Mouse (Mus musculus) hindbrain, embryonic 11.5 days (tissue): Measurements from ENCODE around the gene Rgr. TPM values are rescaled to one million over a fixed set of nuclear protein-coding genes. Genes with fewer than 3 reads are reported as not detected.
A peak's percentile ranks its signal among the peaks of the same experiment; 100 is the strongest.

Source experiments
- ATAC-seq: fragments of 200-750 bp; cut with Nextera tagmentation; 2 replicates; pipeline ENCODE4 v1.8.0; 2017; ENCODE audit warnings: mild to moderate bottlenecking, moderate TSS enrichment, moderate library complexity; ENCODE audit not compliant: low FRiP score
- DNase-seq: peaks from one replicate; pipeline ENCODE4 v3.0.0-alpha.2; 2015; ENCODE audit warnings: low spot score
- H3K27ac ChIP-seq: fragments of 300-500 bp; sonication (generic); 2 replicates; pipeline ENCODE4 v1.5.1; 2014; ENCODE audit warnings: mild to moderate bottlenecking, low read depth, low read length
- H3K27me3 ChIP-seq: fragments of 300-500 bp; sonication (generic); 2 replicates; pipeline ENCODE4 v1.6.1; 2014; ENCODE audit warnings: mild to moderate bottlenecking, low read length, moderate library complexity, mixed read lengths; ENCODE audit not compliant: control insufficient read depth, insufficient read depth
- H3K36me3 ChIP-seq: fragments of 300-500 bp; sonication (generic); 2 replicates; pipeline ENCODE4 v1.6.1; 2014; ENCODE audit warnings: mild to moderate bottlenecking, low read length, moderate library complexity, mixed read lengths; ENCODE audit not compliant: control insufficient read depth, insufficient read depth
- H3K4me1 ChIP-seq: fragments of 300-500 bp; sonication (generic); replicated peaks from 2 replicates; pipeline ENCODE4 v1.6.1; 2014; ENCODE audit warnings: low read length, mixed read lengths; ENCODE audit not compliant: control insufficient read depth, insufficient read depth
- H3K4me2 ChIP-seq: fragments of 300-500 bp; sonication (generic); replicated peaks from 2 replicates; pipeline ENCODE4 v1.6.1; 2014; ENCODE audit warnings: mild to moderate bottlenecking, low read depth, low read length
- H3K4me3 ChIP-seq: fragments of 300-500 bp; sonication (generic); 2 replicates; pipeline ENCODE4 v1.5.1; 2014; ENCODE audit warnings: low read depth, low read length
- H3K9ac ChIP-seq: fragments of 300-500 bp; sonication (generic); 2 replicates; pipeline ENCODE4 v1.6.1; 2014; ENCODE audit warnings: low read depth, low read length
- H3K9me3 ChIP-seq: fragments of 300-500 bp; sonication (generic); 2 replicates; pipeline ENCODE4 v1.6.1; 2016; ENCODE audit warnings: low read length; ENCODE audit not compliant: control insufficient read depth
- WGBS: fragments of 180-500 bp; shearing (Covaris S2); extraction: QIAGEN DNeasy Blood & Tissue Kit; methylation state at CpG from one replicate; pipeline ENCODE4 v1.1.7; 2014; 5-methylcytosine and 5-hydroxymethylcytosine counted together
- polyA plus RNA-seq: library from polyadenylated mRNA; unstranded; fragments of >200 nt; fragmentation: Nextera tagmentation; extraction: Ambion mirVana; gene quantifications from 2 replicates; pipeline ENCODE4 v1.2.1, GENCODE M21; 2014

Rgr gene
- polyA plus RNA-seq, 1 experiment from 2014 or later: not detected

DNA sequence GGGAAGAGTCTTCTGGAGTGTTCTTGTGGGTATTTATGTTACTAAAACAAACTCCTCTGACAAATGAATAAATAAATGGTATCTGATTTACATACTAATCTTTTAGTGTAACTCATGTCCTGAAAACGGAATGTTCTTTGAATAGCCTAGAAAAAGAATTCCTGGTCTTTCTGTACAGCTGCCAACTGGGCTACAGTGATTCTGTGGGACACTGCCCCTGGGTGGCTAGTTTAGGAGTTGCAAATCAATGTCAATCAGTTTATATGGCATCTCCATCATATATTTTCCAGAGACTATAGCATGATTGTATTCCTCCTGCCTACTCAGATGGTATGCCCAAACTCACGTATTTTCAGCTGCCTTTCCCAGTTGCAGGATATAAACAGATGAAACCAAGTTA, 16.1 kb upstream of the Rgr start:
- no peaks in the 10 kb centered on the region for H3K4me1 ChIP-seq
- H3K27ac ChIP-seq: no peak overlapping the region
- WGBS: 76% methylated on average over 2 of the region's 2 CpGs
- no peak overlapping the region for H3K4me3 ChIP-seq
- H3K9ac ChIP-seq: no peak overlapping the region
- H3K27me3 ChIP-seq: no peaks in the 10 kb centered on the region
- ATAC-seq: no peak
- no peak overlapping the region for H3K4me2 ChIP-seq
- no peaks in the 10 kb centered on the region for H3K9me3 ChIP-seq
- H3K36me3 ChIP-seq: no peaks in the 10 kb centered on the region
- no peak for DNase-seq

DNA sequence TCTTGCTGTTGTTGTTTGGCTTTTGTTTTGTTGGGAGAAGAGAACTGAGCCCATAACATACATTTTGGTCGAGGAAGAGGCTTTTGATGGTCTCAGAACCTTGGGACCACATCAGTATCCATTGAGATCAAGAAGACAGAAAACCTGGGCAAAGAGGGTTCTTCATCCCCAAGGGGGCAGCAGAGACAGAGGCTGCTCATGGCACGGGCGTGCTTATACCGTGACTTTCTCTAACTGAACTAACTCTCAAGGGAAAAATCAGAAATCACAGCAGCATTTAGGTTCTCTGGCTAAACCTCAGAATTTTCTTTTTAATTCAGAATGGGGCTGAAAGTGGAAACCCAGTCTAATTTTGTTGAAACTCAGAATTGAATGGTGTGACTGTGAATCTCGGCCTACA, 14.3 kb downstream of the Rgr start:
- no peaks in the 10 kb centered on the region for H3K9me3 ChIP-seq
- H3K4me3 ChIP-seq: no peak overlapping the region
- no peak overlapping the region for H3K4me2 ChIP-seq
- 60% methylated on average over 5 of the region's 5 CpGs for WGBS
- no peaks in the 10 kb centered on the region for H3K27me3 ChIP-seq
- no peaks in the 10 kb centered on the region for H3K36me3 ChIP-seq
- no peak overlapping the region for H3K9ac ChIP-seq
- no peak for DNase-seq
- H3K4me1 ChIP-seq: no peaks in the 10 kb centered on the region
- ATAC-seq: no peak
- no peak overlapping the region for H3K27ac ChIP-seq

DNA sequence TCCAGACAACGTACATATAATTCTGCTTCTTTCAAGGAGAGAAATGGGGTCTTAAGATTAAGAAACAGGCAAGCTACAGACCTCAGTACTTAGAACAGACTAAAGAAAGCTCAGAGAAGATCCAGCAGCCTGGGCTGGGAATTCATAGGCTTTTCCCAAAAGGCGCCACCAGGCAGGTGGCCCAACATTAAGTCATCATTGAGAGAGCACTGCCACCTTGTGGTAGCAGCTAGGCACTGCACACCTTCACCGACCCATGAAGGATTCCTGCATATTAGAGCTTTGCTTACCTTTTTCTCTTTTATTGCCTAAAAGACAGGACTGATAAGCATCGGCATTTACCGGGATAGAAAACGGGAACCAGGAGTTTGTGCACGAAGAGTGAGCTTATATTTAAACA, 15.5 kb downstream of the Rgr start:
- 23% methylated on average over 7 of the region's 7 CpGs for WGBS
- no peaks in the 10 kb centered on the region for H3K27me3 ChIP-seq
- no peak overlapping the region for H3K4me2 ChIP-seq
- no peak overlapping the region for H3K27ac ChIP-seq
- peak; percentile 83 for DNase-seq
- no peak overlapping the region for H3K4me3 ChIP-seq
- no peak overlapping the region for H3K9ac ChIP-seq
- ATAC-seq: peak; percentile 57; the same call in 1 of the 2 replicates
- H3K4me1 ChIP-seq: no peaks in the 10 kb centered on the region
- no peaks in the 10 kb centered on the region for H3K9me3 ChIP-seq
- no peaks in the 10 kb centered on the region for H3K36me3 ChIP-seq

DNA sequence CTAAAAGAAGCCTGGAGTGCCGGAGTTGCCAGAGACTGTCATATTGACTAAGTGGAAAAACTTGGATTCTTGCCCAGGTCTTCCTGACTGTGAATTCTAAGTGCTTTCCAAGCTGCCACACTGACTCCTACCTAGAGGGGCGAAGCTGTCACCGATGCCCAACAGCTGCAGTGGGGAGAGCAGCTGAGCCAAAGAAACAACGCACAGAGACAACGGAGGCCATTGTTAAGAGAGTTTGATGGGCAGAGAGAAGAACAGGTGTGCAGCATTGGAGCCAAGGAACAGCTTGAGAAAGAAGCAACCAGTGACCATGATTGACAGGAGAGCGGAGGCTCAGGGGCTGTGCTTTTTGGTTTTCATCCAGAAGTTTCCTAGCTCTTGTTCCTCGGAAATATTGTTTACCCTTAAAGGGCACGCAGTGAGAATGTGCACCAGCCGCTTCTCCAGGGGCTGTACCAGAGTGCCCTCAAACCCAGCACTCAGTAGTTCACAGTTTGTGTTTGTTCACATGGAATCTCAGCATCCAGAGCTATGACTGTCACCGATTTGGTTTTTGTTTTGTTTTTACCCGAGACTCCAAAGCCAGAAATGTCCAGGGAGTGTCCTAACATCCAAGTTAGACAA, 16.2 kb downstream of the Rgr start:
- Histone ChIP-seq H3K4me2 (no peak overlapping the region), H3K27me3 (no peaks in the 10 kb centered on the region), H3K9me3 (no peaks in the 10 kb centered on the region), H3K4me1 (no peaks in the 10 kb centered on the region), H3K9ac (no peak overlapping the region), H3K4me3 (no peak overlapping the region), H3K36me3 (no peaks in the 10 kb centered on the region), H3K27ac (no peak overlapping the region)
- ATAC-seq: no peak
- 80% methylated on average over 11 of the region's 11 CpGs for WGBS
- DNase-seq: no peak

DNA sequence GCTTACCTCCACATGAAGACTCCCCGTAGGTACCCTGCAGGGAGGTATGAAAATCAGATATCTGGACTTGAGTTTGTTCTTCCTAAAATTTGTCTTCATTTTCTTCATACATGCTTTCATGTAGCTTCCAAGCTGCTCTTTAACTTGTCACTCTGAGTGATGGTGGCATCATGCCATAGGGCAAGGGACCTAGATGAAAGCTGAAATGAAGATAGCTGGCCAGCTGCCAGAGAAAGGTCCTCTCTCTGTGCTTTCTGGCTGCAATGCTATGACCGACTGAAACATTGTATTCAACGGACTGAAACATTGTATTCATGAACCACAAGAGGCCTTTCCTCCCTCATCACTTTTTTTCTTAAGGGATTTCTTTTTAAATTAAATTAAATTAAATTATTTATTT, 20.2 kb downstream of the Rgr start:
- Histone ChIP-seq H3K27me3 (no peaks in the 10 kb centered on the region), H3K4me2 (no peak overlapping the region), H3K9ac (no peak overlapping the region), H3K4me1 (no peaks in the 10 kb centered on the region), H3K36me3 (no peaks in the 10 kb centered on the region), H3K4me3 (no peak overlapping the region), H3K9me3 (no peaks in the 10 kb centered on the region), H3K27ac (no peak overlapping the region)
- no peak for ATAC-seq
- 89% methylated on average over 3 of the region's 3 CpGs for WGBS
- DNase-seq: no peak

DNA sequence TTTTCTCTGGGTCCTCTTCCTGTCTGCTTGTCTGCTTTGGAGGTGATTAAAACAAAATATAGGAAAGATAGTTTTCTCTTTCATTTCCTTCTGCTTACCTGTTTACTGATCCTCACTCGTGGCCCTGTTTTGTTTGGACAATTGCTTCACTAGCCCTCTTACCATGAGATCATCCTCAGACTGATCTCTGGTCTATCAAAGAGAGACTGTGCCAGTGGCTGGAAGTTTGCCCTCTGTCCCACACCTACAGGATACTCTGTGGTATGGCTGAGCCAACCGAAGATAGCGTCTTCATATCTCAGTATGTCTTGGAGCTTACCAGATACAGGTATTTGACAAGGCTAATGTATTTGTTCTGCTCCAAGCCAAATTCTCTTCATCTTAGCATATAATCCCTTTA, 20.8 kb downstream of the Rgr start:
- H3K4me2 ChIP-seq: no peak overlapping the region
- no peak overlapping the region for H3K4me3 ChIP-seq
- no peaks in the 10 kb centered on the region for H3K9me3 ChIP-seq
- ATAC-seq (no peak), DNase-seq (no peak)
- no peaks in the 10 kb centered on the region for H3K27me3 ChIP-seq
- 97% methylated on average over 3 of the region's 3 CpGs for WGBS
- no peak overlapping the region for H3K9ac ChIP-seq
- H3K36me3 ChIP-seq: no peaks in the 10 kb centered on the region
- no peak overlapping the region for H3K27ac ChIP-seq
- H3K4me1 ChIP-seq: no peaks in the 10 kb centered on the region

DNA sequence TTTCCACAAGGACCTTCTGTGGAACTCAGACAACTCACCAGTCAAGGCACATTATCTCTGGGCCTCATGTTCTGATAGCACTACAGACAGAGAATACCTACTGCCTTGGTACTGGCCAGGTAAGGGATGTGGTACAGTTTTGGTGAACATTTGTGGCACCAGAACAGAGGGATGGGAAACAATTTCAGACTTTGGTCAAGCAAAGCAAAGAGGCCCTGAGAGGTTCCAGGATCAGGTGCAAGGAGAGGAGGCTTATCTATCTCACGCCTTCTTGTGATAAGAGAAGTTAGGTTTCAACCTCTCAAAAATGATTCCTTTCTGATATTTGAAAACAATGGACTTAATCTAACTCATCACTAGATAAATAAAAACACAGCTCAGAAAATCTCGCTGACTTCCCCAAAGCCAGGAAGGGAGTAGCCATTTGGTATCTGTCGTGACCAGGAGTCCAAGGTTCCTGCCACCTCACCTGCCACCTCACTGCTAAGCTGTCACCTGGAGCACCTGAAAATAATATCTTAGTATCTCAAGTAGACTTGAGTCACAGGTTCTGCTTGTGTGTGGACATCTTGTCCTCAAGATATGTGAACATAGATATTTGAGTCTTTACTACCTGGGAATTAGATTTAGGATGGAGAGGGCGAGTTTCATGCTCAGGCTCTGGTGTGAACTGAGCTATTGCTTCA, 21.4 kb downstream of the Rgr start:
- Histone ChIP-seq H3K27ac (no peak overlapping the region), H3K9ac (no peak overlapping the region), H3K36me3 (no peaks in the 10 kb centered on the region), H3K4me2 (no peak overlapping the region), H3K4me3 (no peak overlapping the region), H3K27me3 (no peaks in the 10 kb centered on the region), H3K9me3 (no peaks in the 10 kb centered on the region), H3K4me1 (no peaks in the 10 kb centered on the region)
- ATAC-seq (no peak), DNase-seq (no peak)
- WGBS: 81% methylated on average over 4 of the region's 4 CpGs

DNA sequence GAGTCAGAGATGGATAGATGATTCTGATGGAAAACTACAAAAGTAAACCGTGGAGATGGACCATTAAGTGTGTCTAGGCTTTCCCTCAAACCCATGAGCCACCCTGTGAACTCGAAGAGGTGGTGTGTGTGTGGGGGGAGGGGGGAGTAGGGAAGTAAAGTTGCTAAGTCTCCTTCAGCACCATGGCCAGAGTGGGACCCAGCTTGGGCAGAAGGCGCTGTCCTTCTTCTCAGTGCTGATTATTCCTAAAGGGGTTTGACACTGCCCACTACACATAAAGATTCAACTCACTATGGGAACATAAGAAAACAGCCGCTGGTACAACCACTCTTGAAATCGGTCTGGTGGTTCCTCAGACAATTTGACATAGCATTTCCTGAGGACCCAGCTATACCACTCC, 32.9 kb downstream of the Rgr start:
- no peak overlapping the region for H3K9ac ChIP-seq
- H3K4me1 ChIP-seq: no peaks in the 10 kb centered on the region
- DNase-seq: peak; percentile 34
- H3K27ac ChIP-seq: no peak overlapping the region
- no peak overlapping the region for H3K4me2 ChIP-seq
- WGBS: 36% methylated on average over 5 of the region's 5 CpGs
- H3K36me3 ChIP-seq: no peaks in the 10 kb centered on the region
- no peaks in the 10 kb centered on the region for H3K27me3 ChIP-seq
- no peak overlapping the region for H3K4me3 ChIP-seq
- no peaks in the 10 kb centered on the region; the same call in 1 of the 2 replicates for H3K9me3 ChIP-seq
- no peak for ATAC-seq

DNA sequence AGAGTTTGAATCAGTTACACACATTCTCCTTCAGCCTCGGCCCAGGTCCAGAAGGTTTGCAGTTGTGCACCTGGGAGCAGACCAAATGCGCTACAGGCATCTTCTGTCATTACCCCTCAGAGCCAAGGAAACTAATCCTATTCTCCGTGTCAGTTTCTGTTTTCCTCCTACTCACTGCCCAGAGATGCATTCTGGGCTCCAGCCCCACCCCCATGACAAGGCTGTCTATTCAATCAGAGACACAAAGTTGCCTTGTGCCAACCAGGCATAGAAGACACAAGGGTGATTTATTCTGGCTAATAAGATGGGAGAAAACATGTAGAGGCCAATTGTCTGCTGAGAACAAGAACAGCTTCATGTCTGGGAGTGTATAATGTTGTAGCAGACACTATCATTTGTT, 35.1 kb downstream of the Rgr start:
- Histone ChIP-seq H3K4me3 (no peak overlapping the region), H3K4me2 (no peak overlapping the region), H3K9ac (no peak overlapping the region), H3K27ac (no peak overlapping the region), H3K36me3 (no peaks in the 10 kb centered on the region), H3K4me1 (no peaks in the 10 kb centered on the region), H3K27me3 (no peaks in the 10 kb centered on the region), H3K9me3 (no peaks in the 10 kb centered on the region; the same call in 1 of the 2 replicates)
- DNase-seq: no peak
- WGBS: 59% methylated on average over 3 of the region's 3 CpGs
- ATAC-seq: no peak
